Mouse (Mus musculus) gastrocnemius, postnatal 4 days (tissue): ENCODE results near the gene Ucp2. TPM values are rescaled to one million over a fixed set of nuclear protein-coding genes. Genes with fewer than 3 reads are reported as not detected.
A peak's percentile ranks its signal among the peaks of the same experiment; 100 is the strongest.
"Not testable (repeated sequence)": the region's sequence is repeated elsewhere in the genome, so short reads cannot be mapped to it uniquely, and the experiment has no call there.

ENCODE experiments used
- DNase-seq, 2 experiments: peaks; one replicate each; pipeline ENCODE4 v3.0.0; 2021 to 2022; ENCODE audit warnings: low spot score in 2 of 2, mixed read lengths in 2 of 2
- total RNA-seq, 2 experiments: library from RNA; stranded (reverse); gene quantifications; 2 replicates each; pipeline ENCODE4 v1.2.3; 2021

Ucp2 gene
- total RNA-seq, 2 experiments from 2014 or later, result 191 to 225 TPM

DNA sequence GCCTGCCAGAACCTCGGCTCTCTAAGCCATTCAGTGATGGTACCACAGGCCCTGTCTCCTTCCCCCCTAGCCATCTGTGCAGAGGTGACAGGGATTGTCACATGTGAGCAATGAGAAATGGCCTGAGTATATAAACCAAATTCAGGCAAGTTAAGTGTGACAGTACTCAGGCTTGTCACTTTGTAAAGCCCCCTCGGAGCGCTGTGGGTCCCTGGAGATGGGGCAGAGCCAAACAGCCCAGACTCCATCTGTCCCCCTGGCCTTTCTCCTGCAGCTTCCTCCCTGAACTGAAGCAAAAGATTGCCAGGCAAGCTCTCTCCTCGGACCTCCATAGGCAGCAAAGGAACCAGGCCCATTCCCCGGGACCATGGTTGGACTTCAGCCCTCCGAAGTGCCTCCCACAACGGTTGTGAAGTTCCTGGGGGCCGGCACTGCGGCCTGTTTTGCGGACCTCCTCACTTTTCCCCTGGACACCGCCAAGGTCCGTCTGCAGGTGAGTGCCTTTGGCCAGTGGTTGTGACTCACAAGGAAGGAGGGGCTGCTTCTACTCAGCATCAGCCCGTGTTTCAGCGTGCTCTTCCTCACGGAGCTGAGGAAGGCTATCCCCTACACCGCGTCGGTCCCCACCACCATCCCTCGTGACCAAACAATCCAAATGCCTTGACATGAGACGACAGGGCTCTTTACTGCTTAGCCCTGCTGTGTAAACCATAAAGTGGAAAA is 13.9 kb upstream of the Ucp2 start:
- no peak for DNase-seq

DNA sequence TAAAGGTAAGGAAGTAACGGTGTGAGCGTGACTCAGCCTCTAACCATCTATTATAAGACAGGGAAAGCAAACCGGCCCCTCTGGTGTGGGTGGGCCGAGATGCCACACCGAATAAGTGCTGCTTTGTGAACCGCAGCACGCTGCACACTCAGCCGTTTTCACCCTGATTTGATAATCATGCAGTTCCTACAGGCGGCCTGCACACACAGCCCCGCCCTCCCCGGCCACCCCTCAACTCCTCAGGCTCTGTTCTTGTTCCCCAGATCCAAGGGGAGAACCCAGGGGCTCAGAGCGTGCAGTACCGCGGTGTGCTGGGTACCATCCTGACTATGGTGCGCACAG is 13.3 kb upstream of the Ucp2 start:
- DNase-seq, result no peak

DNA sequence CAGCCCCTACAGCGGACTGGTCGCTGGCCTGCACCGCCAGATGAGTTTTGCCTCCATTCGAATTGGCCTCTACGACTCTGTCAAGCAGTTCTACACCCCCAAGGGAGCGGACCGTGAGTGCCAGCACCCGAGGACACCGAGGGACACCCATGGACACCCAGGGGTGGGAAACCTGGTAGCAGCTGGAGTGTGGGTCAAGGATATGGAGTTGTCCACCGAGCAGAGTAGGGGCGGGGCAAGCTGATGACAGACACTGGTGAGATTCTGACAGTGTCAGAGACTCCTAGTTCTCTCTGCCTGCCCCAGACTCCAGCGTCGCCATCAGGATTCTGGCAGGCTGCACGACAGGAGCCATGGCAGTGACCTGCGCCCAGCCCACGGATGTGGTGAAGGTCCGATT is 13.0 kb upstream of the Ucp2 start:
- no peak for DNase-seq

DNA sequence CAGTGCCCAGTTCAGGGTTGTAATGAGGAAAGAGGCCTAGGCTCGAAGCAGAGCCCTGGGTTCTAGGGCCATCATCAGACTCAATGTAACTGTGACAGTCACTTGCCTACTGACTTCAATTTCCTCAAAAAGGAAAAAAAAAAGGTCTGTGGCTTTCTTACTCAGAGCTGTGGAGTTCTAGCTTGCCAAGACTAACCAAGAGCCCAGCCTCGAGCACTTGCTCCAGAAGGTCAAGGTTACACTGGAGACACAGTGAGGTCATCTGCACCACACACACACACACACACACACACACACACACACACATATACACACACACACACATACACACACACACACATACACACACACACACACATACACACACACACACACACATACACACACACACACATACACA is 11.1 kb upstream of the Ucp2 start:
- not testable (repeated sequence) for DNase-seq

DNA sequence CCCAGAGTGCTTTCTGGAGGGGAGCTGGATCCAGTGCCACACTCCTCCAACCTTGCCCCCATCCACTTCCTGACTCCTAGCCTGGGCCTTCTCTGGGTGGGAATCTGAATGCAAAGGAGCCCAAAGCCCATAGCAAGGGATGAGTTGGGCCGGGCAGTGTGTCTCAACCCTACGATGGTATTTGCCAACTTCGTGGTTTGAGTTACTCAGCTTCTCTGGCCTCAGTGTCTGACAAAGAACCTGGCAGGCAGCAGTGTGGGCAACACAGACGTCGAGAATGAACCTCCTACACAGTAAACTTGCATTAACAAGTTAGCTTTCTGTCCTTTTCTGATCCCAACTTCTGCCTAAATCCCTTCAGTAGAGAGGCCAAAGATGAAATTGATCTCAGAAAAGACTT is 8.6 kb upstream of the Ucp2 start:
- no peak for DNase-seq

DNA sequence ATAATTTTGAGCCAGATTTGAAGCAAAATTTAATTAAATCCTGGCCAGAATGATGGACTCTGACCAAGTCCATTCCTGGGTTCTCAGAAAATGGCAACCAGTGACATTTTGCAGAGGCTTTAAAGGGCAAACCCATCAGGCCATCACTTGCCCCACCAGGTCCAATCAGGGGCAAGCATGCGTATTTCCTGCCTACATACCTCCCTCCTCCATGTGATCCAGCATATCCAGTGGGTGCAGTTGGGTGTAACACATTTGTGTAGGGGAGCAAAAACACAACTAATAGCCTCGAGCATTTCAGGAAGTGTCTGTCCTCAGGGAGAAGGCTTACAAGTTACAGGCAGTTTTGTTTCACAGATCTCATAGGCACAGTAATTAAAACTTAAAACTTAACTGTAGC is 5.8 kb upstream of the Ucp2 start:
- no peak for DNase-seq

DNA sequence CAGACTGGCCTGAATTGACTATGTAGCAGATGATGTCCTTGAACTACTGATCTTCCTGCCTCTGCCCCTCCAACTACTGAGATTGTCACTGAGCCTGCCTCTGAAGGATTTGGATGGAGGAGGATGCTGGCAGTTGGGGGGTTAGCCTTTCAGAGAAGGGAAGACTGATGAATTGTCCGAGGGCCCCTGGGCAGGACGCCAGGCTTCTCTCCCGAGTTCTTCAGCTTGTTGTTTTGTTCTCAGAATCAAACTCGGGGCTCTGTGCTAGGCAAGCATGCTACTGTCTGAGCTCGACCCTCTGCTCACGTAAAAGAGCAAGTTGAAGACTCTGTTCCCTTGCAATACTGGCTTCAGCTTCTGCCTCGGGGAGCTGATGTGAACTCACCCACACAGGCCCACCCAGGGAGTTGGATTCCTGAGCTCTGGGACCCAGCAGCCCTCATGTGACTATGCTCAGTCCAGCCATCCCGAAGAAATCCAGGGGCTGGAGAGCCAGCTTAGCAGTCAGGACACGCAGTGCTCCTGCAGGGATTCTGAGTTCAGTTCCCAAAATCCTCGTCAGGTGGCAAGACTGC is 4.6 kb upstream of the Ucp2 start:
- peak in 1 of 2 experiments; percentile 51 for DNase-seq

DNA sequence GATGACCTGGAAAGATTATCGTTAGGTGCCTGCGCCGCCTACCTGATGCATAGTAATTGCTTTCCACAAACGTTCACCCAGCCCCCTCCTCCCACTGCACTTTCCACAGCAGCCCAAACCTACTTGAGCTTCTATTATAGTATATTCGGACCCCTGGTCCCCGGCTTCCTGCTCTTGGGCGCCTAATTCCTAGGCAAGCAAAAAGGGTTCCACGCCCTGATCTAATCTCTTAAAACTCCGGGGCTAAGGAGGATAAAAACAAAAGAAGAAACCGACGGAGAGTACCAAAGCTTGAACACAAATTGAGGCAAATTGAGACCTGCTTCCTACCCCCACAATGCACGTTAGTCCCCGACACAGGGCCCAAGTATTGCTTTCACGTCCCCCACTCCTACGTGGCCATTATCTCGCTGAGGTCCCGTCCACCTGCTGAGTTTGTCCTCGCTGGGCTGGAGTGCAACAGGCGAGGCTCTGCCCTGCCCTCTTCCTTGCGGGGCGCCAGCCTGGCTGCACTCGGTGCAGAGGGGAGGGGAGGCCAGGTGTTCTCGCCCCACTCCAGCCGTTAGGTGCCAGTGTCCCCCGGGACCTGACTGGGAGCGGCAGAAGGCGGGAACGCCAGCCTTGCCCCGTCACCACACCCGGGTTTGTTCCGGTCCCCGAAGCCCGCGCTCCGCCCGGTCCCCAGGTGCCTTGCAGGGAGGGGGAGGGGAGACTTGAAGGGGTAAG is 583 bp upstream of the Ucp2 start:
- DNase-seq, result peak in 1 of 2 experiments; percentile 48

DNA sequence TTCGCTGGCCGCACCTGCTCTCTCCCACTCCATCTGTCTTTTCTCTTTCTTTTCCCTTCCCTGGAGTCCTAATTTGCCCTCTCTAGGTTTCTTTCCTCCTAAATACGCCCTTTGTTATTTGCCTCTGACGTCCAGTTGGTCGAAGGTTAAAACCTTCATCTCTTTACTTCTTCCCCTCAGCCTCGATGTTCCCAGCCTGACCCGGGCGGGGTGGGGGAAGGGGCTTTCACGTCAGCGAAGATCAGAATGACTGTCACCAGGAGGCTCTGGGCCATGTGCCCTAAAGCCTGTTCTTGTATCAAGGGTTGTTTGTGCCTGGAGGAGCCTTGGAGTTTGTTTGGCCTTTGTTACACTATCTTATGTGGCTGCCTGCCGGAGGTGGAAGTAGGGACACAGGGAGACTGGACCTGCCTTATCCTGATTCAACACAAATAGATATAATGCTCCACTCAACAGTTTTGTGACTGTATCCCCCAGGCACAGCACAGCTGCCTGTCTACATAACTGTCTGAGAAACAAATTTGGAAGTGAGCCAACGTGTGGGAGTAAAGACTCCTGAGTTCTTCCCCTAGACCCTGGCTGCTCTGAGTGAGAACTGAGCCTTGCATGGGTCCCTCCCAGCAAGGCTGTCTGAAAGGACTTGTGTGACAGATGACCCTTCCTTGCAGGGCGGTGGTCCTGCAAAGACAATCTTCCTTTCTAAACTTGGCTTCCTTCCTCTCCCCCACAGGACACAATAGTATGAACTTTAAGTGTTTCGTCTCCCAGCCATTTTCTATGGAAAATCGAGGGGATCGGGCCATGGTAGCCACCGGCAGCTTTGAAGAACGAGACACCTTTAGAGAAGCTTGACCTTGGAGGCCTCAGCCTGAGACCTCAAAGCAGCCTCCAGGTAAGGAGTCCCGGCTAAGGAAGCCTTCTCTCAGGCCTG is 612 bp downstream of the Ucp2 start:
- no peak for DNase-seq

DNA sequence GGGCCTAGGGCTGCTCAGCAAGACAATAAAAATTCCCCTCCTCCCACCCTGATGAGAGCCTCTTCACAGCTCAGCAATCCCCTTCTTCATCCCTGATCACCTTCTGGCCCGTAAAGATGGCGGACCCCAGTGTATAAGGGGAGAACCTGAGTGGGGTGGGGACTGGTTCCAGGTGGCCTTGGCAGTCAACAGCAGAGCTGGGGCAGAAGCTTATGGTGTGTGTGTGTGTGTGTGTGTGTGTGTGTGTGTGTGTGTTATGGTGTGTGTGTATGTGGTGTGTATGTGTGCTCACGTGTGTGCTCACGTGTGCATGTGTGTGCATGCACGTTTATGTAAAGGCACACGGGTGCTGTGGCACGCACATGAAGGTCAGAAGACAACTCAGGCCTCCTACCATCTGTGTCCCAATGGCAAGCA is 1.3 kb downstream of the Ucp2 start:
- no peak for DNase-seq

DNA sequence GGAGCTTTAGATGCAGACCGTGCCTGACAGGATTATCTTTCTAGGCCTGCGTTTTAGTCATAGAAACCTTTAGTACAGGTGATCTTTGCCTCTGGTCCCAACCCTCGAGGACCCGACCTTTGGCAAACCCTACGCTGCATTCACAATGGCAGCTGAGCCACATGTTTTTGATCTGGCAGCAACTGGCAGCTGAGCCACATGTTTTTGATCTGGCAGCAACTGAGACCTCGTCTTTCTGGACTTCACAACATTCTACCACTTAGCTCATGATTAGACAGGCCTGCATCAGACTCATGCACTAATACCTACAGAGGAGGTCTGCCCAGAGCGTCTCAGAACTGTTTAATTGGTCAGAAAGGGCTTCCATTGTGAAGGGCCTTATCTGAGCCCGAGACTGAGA is 1.9 kb downstream of the Ucp2 start:
- no peak for DNase-seq

DNA sequence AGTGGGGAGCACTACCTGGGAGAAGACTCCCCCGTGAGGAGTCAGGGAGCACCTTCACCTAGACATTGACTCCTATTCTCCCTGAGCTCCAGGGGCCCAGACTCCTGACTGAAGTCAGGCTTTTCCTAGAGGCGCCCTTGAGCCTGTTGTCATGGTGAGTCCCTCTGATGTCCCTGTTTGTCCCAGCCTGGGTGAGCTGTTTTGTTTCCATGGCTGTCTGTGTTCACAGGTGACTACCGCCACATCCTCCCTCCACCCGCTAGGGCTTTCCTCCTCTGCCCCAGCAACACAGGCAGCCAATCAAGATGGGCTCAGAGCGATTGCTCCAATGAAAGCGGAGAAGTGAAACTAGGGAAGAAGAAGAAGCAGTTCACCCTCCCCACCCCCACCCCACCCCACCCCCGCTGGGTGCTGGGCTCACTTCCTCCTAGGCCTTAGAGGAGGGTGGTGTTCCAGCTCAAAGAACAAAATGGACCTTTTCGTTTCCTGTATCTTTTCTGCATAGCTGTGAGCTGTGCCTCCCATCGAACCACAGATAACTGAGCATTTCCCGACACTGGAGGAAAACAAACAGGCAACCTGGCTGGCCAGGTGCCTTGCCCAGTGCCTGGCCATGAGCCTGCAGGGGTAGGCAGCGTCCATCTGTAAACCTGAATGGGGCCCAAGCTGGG is 2.6 kb downstream of the Ucp2 start:
- DNase-seq, result no peak

DNA sequence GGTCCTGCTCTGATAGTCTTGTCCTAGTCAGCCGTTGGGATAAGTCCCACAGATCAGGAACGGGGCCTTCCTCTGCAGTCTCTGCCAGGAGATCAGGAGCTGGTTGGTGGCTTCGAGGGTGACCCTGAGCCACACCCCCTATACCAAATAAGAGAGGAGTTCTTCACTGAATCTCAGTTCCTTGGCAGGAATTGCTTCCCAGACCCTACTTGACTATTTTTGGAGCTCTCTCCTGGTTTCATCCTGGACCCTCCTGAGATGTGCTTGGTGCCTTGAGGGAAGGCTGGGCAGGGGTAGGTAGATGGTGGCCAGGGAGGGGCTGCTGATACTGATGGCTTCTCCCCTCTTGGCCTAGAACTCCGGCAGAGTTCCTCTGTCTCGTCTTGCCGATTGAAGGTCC is 3.2 kb downstream of the Ucp2 start:
- no peak for DNase-seq

DNA sequence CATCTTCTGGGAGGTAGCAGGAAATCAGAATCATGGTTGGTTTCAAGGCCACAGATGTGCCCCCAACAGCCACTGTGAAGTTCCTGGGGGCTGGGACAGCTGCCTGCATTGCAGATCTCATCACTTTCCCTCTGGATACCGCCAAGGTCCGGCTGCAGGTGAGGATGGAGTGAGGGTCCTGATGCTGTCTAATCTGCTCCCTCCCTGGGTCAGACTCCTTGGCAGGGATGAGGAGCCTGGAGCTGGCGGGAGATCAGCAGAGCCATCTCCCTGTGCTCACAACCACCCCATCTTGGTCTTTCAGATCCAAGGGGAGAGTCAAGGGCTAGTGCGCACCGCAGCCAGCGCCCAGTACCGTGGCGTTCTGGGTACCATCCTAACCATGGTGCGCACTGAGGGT is 3.7 kb downstream of the Ucp2 start:
- no peak for DNase-seq

DNA sequence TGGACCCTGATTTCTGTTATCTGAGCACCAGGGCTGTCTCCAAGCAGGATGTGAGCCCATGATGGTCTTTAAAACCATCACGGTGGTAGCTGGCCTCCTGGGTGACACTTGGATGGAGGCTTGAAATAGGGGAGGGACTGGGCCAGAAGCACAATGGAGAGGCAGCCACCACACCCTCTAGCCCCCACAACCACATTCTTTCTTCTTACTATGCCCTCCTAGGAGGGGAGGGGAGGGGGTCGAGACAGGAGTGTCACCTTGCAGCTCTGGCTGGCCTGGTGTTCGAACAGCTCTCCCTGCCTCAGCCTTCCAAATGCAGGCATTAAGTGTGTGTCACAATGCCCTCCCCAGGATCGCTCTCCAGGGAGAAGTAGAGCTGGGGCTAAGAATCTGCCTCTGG is 4.3 kb downstream of the Ucp2 start:
- no peak for DNase-seq

DNA sequence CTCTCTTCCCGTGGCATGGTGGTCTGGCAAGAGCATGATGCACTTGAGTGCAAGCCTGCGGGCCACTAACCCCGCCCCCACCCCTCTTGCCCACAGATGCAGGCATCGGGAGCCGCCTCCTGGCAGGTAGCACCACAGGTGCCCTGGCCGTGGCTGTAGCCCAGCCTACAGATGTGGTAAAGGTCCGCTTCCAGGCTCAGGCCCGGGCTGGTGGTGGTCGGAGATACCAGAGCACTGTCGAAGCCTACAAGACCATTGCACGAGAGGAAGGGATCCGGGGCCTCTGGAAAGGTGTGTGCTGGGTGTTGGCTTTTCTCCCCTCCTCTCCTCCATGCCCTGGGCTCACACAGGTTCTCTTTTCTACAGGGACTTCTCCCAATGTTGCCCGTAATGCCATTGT is 4.8 kb downstream of the Ucp2 start:
- no peak for DNase-seq

DNA sequence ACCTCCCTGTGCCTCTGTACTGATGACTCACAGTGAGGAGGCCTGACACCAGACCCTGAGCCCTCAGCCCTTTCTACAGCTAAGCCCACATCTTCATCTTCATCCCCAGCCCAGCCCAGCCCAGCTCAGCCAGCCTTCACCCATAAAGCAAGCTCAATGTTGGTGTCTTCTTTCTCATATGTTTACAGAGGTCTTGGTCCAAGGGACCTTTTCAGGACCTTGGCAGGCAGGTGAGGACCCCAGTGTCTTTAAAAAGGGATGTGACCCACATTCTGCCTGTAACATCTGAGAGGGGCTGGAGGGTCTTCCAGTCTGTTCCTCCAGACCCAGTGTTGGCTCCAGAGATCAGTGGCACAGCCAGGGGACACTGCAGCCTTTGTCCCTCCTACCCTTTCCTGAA is 6.3 kb downstream of the Ucp2 start:
- no peak for DNase-seq

DNA sequence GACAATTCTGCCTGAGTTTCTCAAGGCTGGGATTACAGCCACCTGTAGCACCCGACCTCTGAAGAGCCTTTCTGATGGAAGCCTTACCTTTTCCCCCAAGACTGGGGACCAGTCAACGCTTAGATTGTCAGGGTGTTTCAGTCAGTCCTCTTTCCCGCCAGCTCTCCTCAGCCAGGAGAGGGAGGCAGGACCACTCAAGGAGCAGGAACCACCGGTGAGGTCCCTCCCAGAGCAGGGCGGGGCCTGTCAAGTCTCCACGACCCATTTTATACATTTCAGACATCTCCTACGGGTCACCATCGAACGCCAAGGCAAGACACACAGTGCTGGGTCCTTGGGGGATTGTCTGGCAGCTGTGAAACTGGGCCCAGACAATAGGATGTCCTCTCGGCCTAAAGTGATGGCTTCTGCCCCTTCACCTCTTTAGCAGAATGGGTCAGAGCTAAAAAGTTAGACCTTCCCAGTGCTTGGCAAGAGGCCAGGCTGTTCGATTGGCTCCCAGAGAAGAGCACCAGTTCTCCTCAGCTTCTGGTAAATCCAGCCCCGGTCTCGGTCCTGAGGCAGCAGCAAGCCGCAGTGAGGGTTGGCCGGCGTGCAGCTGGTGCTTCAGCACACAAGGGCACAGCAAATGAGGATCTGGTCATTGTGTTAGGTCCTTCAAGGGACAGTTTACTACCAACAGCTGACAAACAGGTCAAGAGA is 7.3 kb downstream of the Ucp2 start:
- DNase-seq, result no peak

DNA sequence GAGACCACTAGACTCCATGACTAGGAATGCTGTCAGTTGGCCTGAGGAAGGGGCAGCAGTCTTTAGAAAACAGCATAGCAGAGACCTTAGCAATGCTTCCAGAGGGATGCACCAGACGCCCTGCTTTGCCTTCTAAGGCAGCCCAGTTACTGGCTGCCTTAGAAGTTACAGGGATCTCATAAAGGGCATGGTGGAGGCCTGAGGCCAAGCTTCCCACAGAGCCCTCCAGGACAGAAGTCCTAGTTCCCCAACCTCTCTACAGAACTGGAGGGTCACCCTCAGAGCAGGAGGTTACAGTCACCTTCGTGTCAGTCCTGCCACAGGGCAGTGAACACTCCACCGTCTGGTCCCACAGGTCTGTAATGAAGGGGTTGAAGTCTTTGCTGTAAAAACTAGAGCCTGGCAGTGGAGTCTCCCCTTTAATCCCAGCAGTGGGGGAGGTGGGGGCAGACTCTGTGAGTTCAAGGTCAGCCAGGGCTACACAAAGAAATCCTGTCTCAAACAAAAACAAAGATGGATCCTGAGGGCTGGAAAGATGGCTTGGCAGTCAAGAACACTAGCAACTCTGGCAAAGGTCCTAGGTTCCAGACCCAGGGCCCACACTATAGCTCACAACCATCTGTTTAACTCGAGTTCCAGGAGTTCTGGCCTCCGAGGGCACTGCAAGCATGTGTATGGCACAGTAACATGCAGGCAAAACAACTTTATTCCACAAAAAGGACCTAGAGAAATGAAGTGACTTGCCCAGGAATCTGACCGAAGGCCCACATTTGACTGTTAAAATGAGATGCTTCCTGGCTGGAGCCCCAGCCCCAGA is 8.1 kb downstream of the Ucp2 start:
- DNase-seq, result no peak
